Mouse (Mus musculus) intestine, embryonic 15.5 days (tissue): ENCODE measurements at regions not wholly inside any gene's neighbourhood (a gene's known extent, or its start where the extent isn't known, plus 50 kb on each side); places are given as distances from the start of the nearest gene placed in this dataset.

ENCODE experiments used
- ATAC-seq: fragments of 200-750 bp; cut with Nextera tagmentation; 2 replicates; pipeline ENCODE4 v1.8.0; 2017; ENCODE audit warnings: moderate TSS enrichment, moderate library complexity
- H3K27ac ChIP-seq: fragments of 300-500 bp; sonication (generic); 2 replicates; pipeline ENCODE4 v1.5.1; 2015; ENCODE audit warnings: mild to moderate bottlenecking, inconsistent platforms
- H3K27me3 ChIP-seq: fragments of 300-500 bp; sonication (generic); replicated peaks from 2 replicates; pipeline ENCODE4 v1.6.1; 2015; ENCODE audit warnings: inconsistent platforms
- H3K36me3 ChIP-seq: fragments of 300-500 bp; sonication (generic); 2 replicates; pipeline ENCODE4 v1.6.1; 2015; ENCODE audit warnings: inconsistent platforms
- H3K4me1 ChIP-seq: fragments of 300-500 bp; sonication (generic); replicated peaks from 2 replicates; pipeline ENCODE4 v1.6.1; 2015; ENCODE audit warnings: inconsistent platforms
- H3K4me2 ChIP-seq: fragments of 300-500 bp; sonication (generic); replicated peaks from 2 replicates; pipeline ENCODE4 v1.6.1; 2015; ENCODE audit warnings: mild to moderate bottlenecking, inconsistent platforms
- H3K4me3 ChIP-seq: fragments of 300-500 bp; sonication (generic); replicated peaks from 2 replicates; pipeline ENCODE4 v1.5.1; 2015; ENCODE audit warnings: inconsistent platforms
- H3K9ac ChIP-seq: fragments of 300-500 bp; sonication (generic); 2 replicates; pipeline ENCODE4 v1.6.1; 2015; ENCODE audit warnings: inconsistent platforms
- H3K9me3 ChIP-seq: fragments of 300-500 bp; sonication (generic); 2 replicates; pipeline ENCODE4 v1.6.1; 2016; ENCODE audit warnings: inconsistent platforms
- WGBS: fragments of 180-500 bp; shearing (Covaris S2); methylation state at CpG from one replicate; pipeline ENCODE4 v1.1.7; 2015; 5-methylcytosine and 5-hydroxymethylcytosine counted together

DNA sequence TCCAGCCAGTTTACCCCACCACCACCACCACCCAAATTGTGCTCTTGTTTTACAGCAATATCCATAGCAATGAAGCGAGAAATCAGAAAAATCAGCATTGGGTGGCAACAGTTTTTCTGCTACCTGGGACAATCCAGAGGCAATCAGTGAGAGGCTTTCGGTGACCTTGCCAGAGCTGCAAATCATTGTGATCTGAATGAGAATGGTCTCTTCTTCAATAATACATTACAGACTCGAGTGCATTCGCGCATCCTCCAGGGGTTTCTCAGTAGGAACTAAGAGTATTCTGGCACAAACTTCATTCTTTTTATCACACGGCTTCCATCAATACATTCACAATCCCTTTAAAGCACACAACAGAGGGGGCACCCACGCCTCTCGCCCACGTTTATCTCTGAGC lies 91.2 kb downstream of the Srek1 start:
- no peak overlapping the region for H3K9ac ChIP-seq
- H3K9me3 ChIP-seq, result no peaks in the 10 kb centered on the region
- H3K36me3 ChIP-seq, result no peaks in the 10 kb centered on the region
- no peak for ATAC-seq
- no peak overlapping the region for H3K4me2 ChIP-seq
- no peaks in the 10 kb centered on the region for H3K4me1 ChIP-seq
- H3K27ac ChIP-seq, result no peak overlapping the region
- WGBS, result 85% methylated on average over 9 of the region's 9 CpGs
- H3K4me3 ChIP-seq, result no peak overlapping the region
- no peaks in the 10 kb centered on the region for H3K27me3 ChIP-seq

GRCm38 (mm10) chr13:103680740-103681139 lies 93.7 kb downstream of the Srek1 start:
- no peak for ATAC-seq
- Histone ChIP-seq H3K27me3 (no peaks in the 10 kb centered on the region), H3K4me3 (no peak overlapping the region), H3K4me1 (no peaks in the 10 kb centered on the region), H3K4me2 (no peak overlapping the region), H3K9me3 (no peaks in the 10 kb centered on the region), H3K27ac (no peak overlapping the region), H3K36me3 (no peaks in the 10 kb centered on the region), H3K9ac (no peak overlapping the region)
- WGBS, result 87% methylated on average over 4 of the region's 4 CpGs

DNA sequence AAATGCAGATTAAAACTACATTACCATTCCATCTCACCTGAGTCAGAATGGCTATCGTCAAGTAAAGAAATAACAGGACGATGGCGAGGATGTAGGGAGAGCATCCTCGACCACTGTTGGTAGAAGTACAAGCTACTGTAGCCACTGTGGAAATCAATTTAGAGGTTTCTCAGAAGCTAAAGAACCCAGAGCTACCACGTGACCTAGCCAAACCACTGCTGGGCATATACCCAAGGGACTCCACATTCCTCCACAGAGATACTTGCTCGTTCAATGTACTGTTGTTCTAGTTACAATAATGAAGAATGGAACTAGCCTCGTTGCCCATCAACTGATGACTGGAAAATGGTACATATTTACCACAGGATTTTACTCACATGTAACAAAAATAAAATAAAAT lies 94.4 kb downstream of the Srek1 start:
- Histone ChIP-seq H3K9ac (no peak overlapping the region), H3K36me3 (no peaks in the 10 kb centered on the region), H3K4me1 (no peaks in the 10 kb centered on the region), H3K9me3 (no peaks in the 10 kb centered on the region), H3K4me3 (no peak overlapping the region), H3K4me2 (no peak overlapping the region), H3K27me3 (no peaks in the 10 kb centered on the region), H3K27ac (no peak overlapping the region)
- ATAC-seq, result no peak
- 89% methylated on average over 7 of the region's 7 CpGs for WGBS

DNA sequence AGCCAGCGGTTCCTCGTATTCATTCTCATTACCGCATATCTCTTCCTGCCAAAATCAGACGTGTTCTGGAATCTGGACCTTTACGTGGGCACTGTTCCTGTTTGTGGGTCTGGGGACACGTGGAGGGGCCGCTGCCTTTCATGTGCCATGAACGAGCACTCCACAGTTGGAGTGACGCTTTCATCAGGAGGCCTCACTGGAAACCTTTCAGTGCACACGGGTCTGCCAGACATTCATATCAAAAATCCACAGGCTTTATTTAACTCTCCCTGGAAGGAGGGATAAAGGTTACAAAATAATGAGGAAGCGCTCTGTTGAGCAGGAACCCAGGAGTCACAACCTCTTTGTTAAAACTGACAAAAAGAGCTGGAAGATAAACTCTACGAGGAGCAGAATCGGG lies 97.6 kb downstream of the Srek1 start:
- WGBS, result 82% methylated on average over 13 of the region's 13 CpGs
- Histone ChIP-seq H3K27ac (no peak overlapping the region), H3K9ac (no peak overlapping the region), H3K4me2 (no peak overlapping the region), H3K4me3 (no peak overlapping the region), H3K4me1 (no peaks in the 10 kb centered on the region), H3K36me3 (no peaks in the 10 kb centered on the region), H3K9me3 (no peaks in the 10 kb centered on the region), H3K27me3 (no peaks in the 10 kb centered on the region)
- ATAC-seq, result no peak

GRCm38 (mm10) chr13:103676221-103676620 lies 98.2 kb downstream of the Srek1 start:
- H3K4me2 ChIP-seq, result no peak overlapping the region
- no peak overlapping the region for H3K4me3 ChIP-seq
- ATAC-seq, result no peak
- H3K27ac ChIP-seq, result no peak overlapping the region
- H3K36me3 ChIP-seq, result no peaks in the 10 kb centered on the region
- H3K4me1 ChIP-seq, result no peaks in the 10 kb centered on the region
- H3K27me3 ChIP-seq, result no peaks in the 10 kb centered on the region
- WGBS, result 78% methylated on average over 5 of the region's 5 CpGs
- no peaks in the 10 kb centered on the region for H3K9me3 ChIP-seq
- H3K9ac ChIP-seq, result no peak overlapping the region

GRCm38 (mm10) chr13:103670611-103671010 lies 103.8 kb downstream of the Srek1 start:
- H3K27ac ChIP-seq, result no peak overlapping the region
- no peaks in the 10 kb centered on the region for H3K9me3 ChIP-seq
- no peak overlapping the region for H3K4me3 ChIP-seq
- no peaks in the 10 kb centered on the region for H3K27me3 ChIP-seq
- H3K9ac ChIP-seq, result no peak overlapping the region
- ATAC-seq, result no peak
- H3K4me1 ChIP-seq, result no peaks in the 10 kb centered on the region
- no peaks in the 10 kb centered on the region for H3K36me3 ChIP-seq
- H3K4me2 ChIP-seq, result no peak overlapping the region

- no peak for ATAC-seq
- H3K4me3 ChIP-seq, result no peak overlapping the region
- WGBS, result 89% methylated on average over 4 of the region's 4 CpGs
Measured at GRCm38 (mm10) chr13:103669856-103670255, 104.6 kb downstream of the Srek1 start.

DNA sequence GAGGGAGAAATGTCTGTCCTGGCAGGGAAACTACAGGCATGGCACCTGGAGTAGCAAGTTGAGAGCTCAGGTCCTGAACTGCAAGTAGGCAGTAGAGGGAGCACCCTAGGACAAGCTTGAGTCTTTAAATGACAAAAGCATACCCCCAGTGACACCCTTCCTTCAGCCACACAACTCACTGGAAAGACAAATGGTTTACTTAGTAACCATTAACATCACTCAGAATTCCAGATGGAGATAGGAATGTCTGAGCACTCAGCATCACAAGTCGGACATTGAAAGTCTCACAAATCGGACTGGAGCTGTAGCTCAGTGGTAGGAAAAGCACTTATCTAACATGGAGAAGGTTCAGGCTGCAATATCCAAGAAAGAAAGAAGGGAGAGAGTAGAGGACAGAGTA lies 106.7 kb downstream of the Srek1 start:
- no peaks in the 10 kb centered on the region for H3K27me3 ChIP-seq
- no peak overlapping the region for H3K4me3 ChIP-seq
- no peak overlapping the region for H3K9ac ChIP-seq
- WGBS, result 81% methylated on average over 2 of the region's 2 CpGs
- no peak overlapping the region for H3K27ac ChIP-seq
- H3K36me3 ChIP-seq, result no peaks in the 10 kb centered on the region
- H3K4me2 ChIP-seq, result no peak overlapping the region
- H3K9me3 ChIP-seq, result no peaks in the 10 kb centered on the region
- ATAC-seq, result no peak
- H3K4me1 ChIP-seq, result no peaks in the 10 kb centered on the region

More at GRCm38 (mm10) chr13:103669856-103670255, 104.6 kb downstream of the Srek1 start:
- H3K9ac ChIP-seq, result no peak overlapping the region
- H3K27ac ChIP-seq, result no peak overlapping the region
- no peaks in the 10 kb centered on the region for H3K36me3 ChIP-seq
- H3K4me2 ChIP-seq, result no peak overlapping the region
- H3K27me3 ChIP-seq, result no peaks in the 10 kb centered on the region
- no peaks in the 10 kb centered on the region for H3K4me1 ChIP-seq
- no peaks in the 10 kb centered on the region for H3K9me3 ChIP-seq

GRCm38 (mm10) chr13:103660248-103660996 lies 114.0 kb downstream of the Srek1 start:
- H3K9me3 ChIP-seq, result no peaks in the 10 kb centered on the region
- no peak overlapping the region for H3K4me2 ChIP-seq
- H3K27me3 ChIP-seq, result no peaks in the 10 kb centered on the region
- H3K27ac ChIP-seq, result no peak overlapping the region
- H3K4me1 ChIP-seq, result no peaks in the 10 kb centered on the region
- 39% methylated on average over 11 of the region's 11 CpGs for WGBS
- H3K9ac ChIP-seq, result no peak overlapping the region
- H3K36me3 ChIP-seq, result no peaks in the 10 kb centered on the region
- peak; percentile 41; the same call in 1 of the 2 replicates for ATAC-seq
- H3K4me3 ChIP-seq, result no peak overlapping the region

GRCm38 (mm10) chr13:103655966-103656365 lies 118.4 kb downstream of the Srek1 start:
- no peak for ATAC-seq
- H3K36me3 ChIP-seq, result no peaks in the 10 kb centered on the region
- H3K4me2 ChIP-seq, result no peak overlapping the region
- 95% methylated on average over 2 of the region's 2 CpGs for WGBS
- no peak overlapping the region for H3K27ac ChIP-seq
- H3K9me3 ChIP-seq, result no peaks in the 10 kb centered on the region
- no peak overlapping the region for H3K4me3 ChIP-seq
- H3K4me1 ChIP-seq, result no peaks in the 10 kb centered on the region
- no peaks in the 10 kb centered on the region for H3K27me3 ChIP-seq
- H3K9ac ChIP-seq, result no peak overlapping the region

DNA sequence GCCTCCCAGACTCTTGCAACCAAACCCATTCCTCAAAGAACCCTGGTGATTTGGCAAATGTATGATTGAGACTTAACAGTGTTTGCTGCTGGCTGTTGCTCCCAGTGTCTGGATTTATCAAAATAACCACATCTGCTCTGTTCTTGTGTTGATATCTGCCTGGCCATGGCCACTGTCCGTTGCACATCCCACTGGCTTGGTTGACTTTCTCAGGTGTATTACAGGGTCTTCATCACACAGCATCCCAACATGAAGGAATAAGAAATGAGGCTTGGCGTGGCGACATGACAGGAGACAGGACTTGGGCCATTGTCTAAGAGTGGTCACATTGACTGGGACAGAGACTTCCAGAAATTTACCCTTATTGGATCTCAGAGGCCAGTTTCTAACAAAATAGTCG lies 121.2 kb downstream of the Srek1 start:
- Histone ChIP-seq H3K4me2 (no peak overlapping the region), H3K27ac (no peak overlapping the region), H3K4me3 (no peak overlapping the region), H3K9ac (no peak overlapping the region), H3K9me3 (no peaks in the 10 kb centered on the region), H3K36me3 (no peaks in the 10 kb centered on the region), H3K4me1 (no peaks in the 10 kb centered on the region), H3K27me3 (no peaks in the 10 kb centered on the region)
- 82% methylated on average over 4 of the region's 4 CpGs for WGBS
- ATAC-seq, result no peak

DNA sequence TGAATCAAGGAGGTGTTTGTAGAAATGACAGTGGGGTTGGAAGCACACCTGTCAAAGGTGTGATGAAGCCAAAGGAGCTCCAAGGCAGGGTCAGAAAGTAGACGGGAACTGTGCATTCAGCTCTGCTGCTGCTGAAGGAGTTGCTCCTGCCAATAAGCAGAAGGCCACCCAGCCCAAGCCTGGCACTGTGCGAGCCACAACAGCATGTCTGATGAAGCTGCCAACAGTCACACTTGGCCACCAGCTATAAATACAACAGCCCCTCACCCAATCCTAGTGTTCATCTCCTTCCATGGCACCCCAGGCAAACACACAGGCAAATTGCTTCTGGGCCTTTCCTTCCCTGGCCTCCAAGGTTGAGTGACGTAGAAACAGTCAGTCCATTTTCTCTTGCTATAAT lies 125.0 kb downstream of the Srek1 start:
- Histone ChIP-seq H3K36me3 (no peaks in the 10 kb centered on the region), H3K9ac (no peak overlapping the region), H3K27me3 (no peaks in the 10 kb centered on the region), H3K9me3 (no peaks in the 10 kb centered on the region), H3K27ac (no peak overlapping the region), H3K4me2 (no peak overlapping the region), H3K4me1 (no peaks in the 10 kb centered on the region), H3K4me3 (no peak overlapping the region)
- no peak for ATAC-seq
- 94% methylated on average over 3 of the region's 3 CpGs for WGBS

GRCm38 (mm10) chr13:103648016-103648415 lies 126.4 kb downstream of the Srek1 start:
- WGBS, result 74% methylated on average over 4 of the region's 4 CpGs
- Histone ChIP-seq H3K9me3 (no peaks in the 10 kb centered on the region), H3K4me2 (no peak overlapping the region), H3K27me3 (no peaks in the 10 kb centered on the region), H3K4me3 (no peak overlapping the region), H3K4me1 (no peaks in the 10 kb centered on the region), H3K36me3 (no peaks in the 10 kb centered on the region), H3K9ac (no peak overlapping the region), H3K27ac (no peak overlapping the region)
- ATAC-seq, result no peak
